Mouse (Mus musculus) liver, adult 2 months (tissue): ENCODE measurements around the gene Adamts13. TPM values are rescaled to one million over a fixed set of nuclear protein-coding genes. Genes with fewer than 3 reads are reported as not detected.

Source experiments
- DNase-seq: peaks from one replicate; pipeline ENCODE4 v3.0.0-alpha.2; 2011; ENCODE audit warnings: low read depth, low spot score; ENCODE audit errors: extremely low read depth
- H3K27ac ChIP-seq: fragments of 200-500 bp; replicated peaks from 2 replicates; pipeline ENCODE4 v1.5.1; 2012; ENCODE audit warnings: low read depth, mild to moderate bottlenecking, control low read depth, inconsistent platforms, low read length; ENCODE audit not compliant: insufficient read depth
- H3K27me3 ChIP-seq: fragments of 200-500 bp; 2 replicates; pipeline ENCODE4 v1.6.1; 2012; ENCODE audit warnings: mild to moderate bottlenecking, moderate library complexity, low read length, inconsistent platforms; ENCODE audit not compliant: control insufficient read depth, insufficient read depth
- H3K36me3 ChIP-seq: fragments of 200-500 bp; 2 replicates; pipeline ENCODE4 v1.6.1; 2012; ENCODE audit warnings: low read length, inconsistent platforms; ENCODE audit not compliant: control insufficient read depth, insufficient read depth
- H3K4me1 ChIP-seq: fragments of 200-500 bp; 2 replicates; pipeline ENCODE4 v1.6.1; 2011; ENCODE audit warnings: low read length; ENCODE audit not compliant: control insufficient read depth, insufficient read depth
- H3K4me3 ChIP-seq: fragments of 200-500 bp; 2 replicates; pipeline ENCODE4 v1.5.1; 2011; ENCODE audit warnings: low read depth, mild to moderate bottlenecking, control low read depth, low read length, moderate library complexity; ENCODE audit not compliant: insufficient read depth
- H3K79me2 ChIP-seq: fragments of 200-500 bp; 2 replicates; pipeline ENCODE4 v1.6.1; 2012; ENCODE audit warnings: inconsistent platforms, mild to moderate bottlenecking, low read length, moderate library complexity; ENCODE audit not compliant: control insufficient read depth, insufficient read depth
- H3K9ac ChIP-seq: fragments of 200-500 bp; 2 replicates; pipeline ENCODE4 v1.6.1; 2012; ENCODE audit warnings: low read depth, mild to moderate bottlenecking, control low read depth, inconsistent platforms, low read length
- CTCF ChIP-seq: fragments of 200-500 bp; IDR thresholded peaks from 2 replicates; pipeline ENCODE4 v1.5.1; 2011; ENCODE audit warnings: low read depth, low read length, control low read depth
- POLR2A ChIP-seq: fragments of 200-500 bp; IDR thresholded peaks from 2 replicates; pipeline ENCODE4 v1.6.1; 2011; ENCODE audit warnings: low read length, control low read depth; ENCODE audit not compliant: insufficient read depth; ENCODE audit errors: extremely low read depth
- WGBS: fragments of 180-500 bp; shearing (Covaris S2); methylation state at CpG from one replicate; pipeline ENCODE4 v1.1.7; 2018; 5-methylcytosine and 5-hydroxymethylcytosine counted together
- polyA plus RNA-seq: library from polyadenylated mRNA; depleted of rRNA; stranded (reverse); fragments of >200 nt; gene quantifications from 2 replicates; pipeline ENCODE4 v1.2.3, GENCODE M21; 2012
- total RNA-seq: library from RNA; depleted of rRNA; stranded (reverse); fragments of >200 nt; gene quantifications from 2 replicates; pipeline ENCODE4 v1.2.3, GENCODE M21; 2014

Adamts13 gene
- total and polyA plus RNA-seq, 2 experiments = 5.6 to 11.2 TPM

DNA sequence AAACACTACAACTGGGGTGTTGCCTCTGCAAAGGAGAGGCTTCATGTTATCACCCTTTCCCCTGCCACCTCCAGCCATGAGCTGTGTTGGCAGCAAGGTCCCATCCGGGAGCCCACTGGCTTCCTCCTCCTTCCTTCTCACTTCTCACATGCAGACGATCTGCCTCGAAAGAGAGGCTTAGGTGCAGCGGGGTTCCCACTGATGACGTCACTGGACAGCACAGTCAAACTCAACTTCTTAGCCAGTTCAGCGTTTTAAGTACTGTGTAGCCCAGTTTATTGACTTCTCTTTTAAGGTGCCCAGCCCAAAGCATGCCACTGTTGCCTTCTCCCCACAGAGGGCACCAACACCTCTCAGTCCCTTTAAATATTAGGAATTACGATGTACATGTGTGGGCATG lies 34.5 kb downstream of the Adamts13 start:
- Histone ChIP-seq H3K4me3 (no peak overlapping the region), H3K27me3 (no peaks in the 10 kb centered on the region), H3K9ac (no peak overlapping the region), H3K4me1 (peaks cover 10% of the 10 kb centered on the region; the same call in 1 of the 2 replicates), H3K36me3 (no peaks in the 10 kb centered on the region), H3K79me2 (peaks cover 6% of the 10 kb centered on the region; the same call in 1 of the 2 replicates), H3K27ac (no peak overlapping the region)
- DNase-seq = no peak
- TF ChIP-seq POLR2A (no peak), CTCF (no peak)
- WGBS = 82% methylated on average over 7 of the region's 7 CpGs

DNA sequence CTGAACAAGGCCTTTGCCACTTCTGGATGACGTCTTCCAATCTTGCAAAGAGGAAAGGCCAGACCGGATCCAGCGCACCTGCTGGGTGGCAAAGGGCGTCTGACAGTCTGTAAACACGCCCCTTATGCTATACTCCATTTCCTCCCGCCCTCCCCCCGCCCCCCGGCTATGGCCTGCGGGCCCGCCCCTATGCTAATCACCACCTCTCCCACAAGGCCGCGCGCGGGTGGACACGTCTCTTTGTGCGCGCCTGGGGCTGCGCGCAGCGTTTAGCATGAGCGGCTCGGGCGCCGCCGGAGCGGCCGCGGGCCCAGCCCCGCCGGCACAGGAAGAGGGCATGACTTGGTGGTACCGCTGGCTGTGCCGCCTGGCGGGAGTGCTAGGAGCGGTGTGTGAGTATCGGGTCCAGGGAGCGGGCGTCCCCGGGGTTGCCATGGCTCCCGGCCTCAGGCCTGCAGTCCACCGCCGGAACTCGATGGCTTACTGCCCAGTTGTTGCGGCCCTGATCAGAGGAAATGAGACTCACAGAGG lies 36.6 kb downstream of the Adamts13 start, which contains the start of gene Cacfd1:
Gene Cacfd1, plus strand, starts transcription at position 213 of the 531 bp plus-strand sequence.
- H3K4me1 ChIP-seq = peaks cover 10% of the 10 kb centered on the region; the same call in 1 of the 2 replicates
- TF ChIP-seq POLR2A (peak; percentile 69; the same call in 1 of the 2 replicates), CTCF (0 out of 2 replicates have a peak, but pooled peaks have one; percentile 20)
- peak; percentile 80 for DNase-seq
- H3K4me3 ChIP-seq = peak within 1 kb of the TSS; percentile 85
- WGBS = under 1% methylated on average over 43 of the region's 43 CpGs
- peak within 1 kb of the TSS; percentile 80 for H3K27ac ChIP-seq
- H3K36me3 ChIP-seq = no peaks in the 10 kb centered on the region; the same call in 1 of the 2 replicates
- H3K9ac ChIP-seq = peak within 1 kb of the TSS; percentile 92
- H3K27me3 ChIP-seq = no peaks in the 10 kb centered on the region
- H3K79me2 ChIP-seq = peaks cover 6% of the 10 kb centered on the region; the same call in 1 of the 2 replicates

GRCm38 (mm10) chr2:27017802-27018201 lies 44.6 kb downstream of the Adamts13 start:
- Histone ChIP-seq H3K9ac (no peak overlapping the region), H3K79me2 (no peaks in the 10 kb centered on the region), H3K27ac (no peak overlapping the region), H3K27me3 (no peaks in the 10 kb centered on the region), H3K36me3 (peaks cover 3% of the 10 kb centered on the region; the same call in 1 of the 2 replicates), H3K4me1 (no peaks in the 10 kb centered on the region), H3K4me3 (no peak overlapping the region)
- WGBS = 45% methylated on average over 5 of the region's 5 CpGs
- TF ChIP-seq POLR2A (no peak), CTCF (peak; percentile 90)
- peak; percentile 47 for DNase-seq

- Histone ChIP-seq H3K27me3 (no peaks in the 10 kb centered on the region), H3K27ac (no peak overlapping the region), H3K79me2 (no peaks in the 10 kb centered on the region), H3K9ac (no peak overlapping the region), H3K4me1 (no peaks in the 10 kb centered on the region), H3K4me3 (no peak overlapping the region), H3K36me3 (peaks cover 3% of the 10 kb centered on the region; the same call in 1 of the 2 replicates)
- no peak for DNase-seq
- 89% methylated on average over 2 of the region's 2 CpGs for WGBS
- TF ChIP-seq POLR2A (no peak), CTCF (no peak)
These were observed 46.3 kb downstream of the Adamts13 start for GRCm38 (mm10) chr2:27019530-27019929.

DNA sequence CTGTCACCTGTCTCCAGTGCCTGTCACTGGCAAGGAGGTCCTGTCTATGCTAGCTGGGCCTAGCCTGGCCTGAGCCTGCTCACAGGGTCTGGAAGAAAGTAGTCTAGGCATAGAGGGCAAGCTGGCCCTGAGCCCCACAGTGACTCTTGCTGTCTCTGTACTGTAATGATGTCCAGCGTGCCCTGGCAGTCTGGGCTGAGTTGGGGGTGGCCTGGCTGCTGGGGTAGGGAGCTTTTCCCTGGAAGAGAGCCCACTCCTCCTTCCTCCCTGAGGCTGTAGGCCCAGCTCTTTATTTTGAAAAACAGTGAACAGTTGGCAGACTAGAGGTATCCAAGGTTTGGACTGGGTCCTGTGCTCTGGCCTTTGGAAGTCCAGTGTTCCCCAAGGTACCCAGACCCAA lies 47.9 kb downstream of the Adamts13 start:
- no peak for DNase-seq
- no peak for TF ChIP-seq POLR2A
- no peak for TF ChIP-seq CTCF

GRCm38 (mm10) chr2:27022612-27023011 lies 49.4 kb downstream of the Adamts13 start:
- H3K79me2 ChIP-seq = no peaks in the 10 kb centered on the region
- H3K9ac ChIP-seq = no peak overlapping the region
- DNase-seq = no peak
- TF ChIP-seq CTCF (no peak), POLR2A (no peak)
- no peak overlapping the region for H3K27ac ChIP-seq
- H3K36me3 ChIP-seq = no peaks in the 10 kb centered on the region
- no peaks in the 10 kb centered on the region for H3K4me1 ChIP-seq
- no peaks in the 10 kb centered on the region for H3K27me3 ChIP-seq
- 61% methylated on average over 6 of the region's 6 CpGs for WGBS
- H3K4me3 ChIP-seq = no peak overlapping the region

More for the DNA sequence above, 47.9 kb downstream of the Adamts13 start:
- Histone ChIP-seq H3K4me1 (no peaks in the 10 kb centered on the region), H3K27ac (no peak overlapping the region), H3K4me3 (no peak overlapping the region), H3K79me2 (no peaks in the 10 kb centered on the region), H3K9ac (no peak overlapping the region), H3K36me3 (peaks cover 3% of the 10 kb centered on the region; the same call in 1 of the 2 replicates), H3K27me3 (no peaks in the 10 kb centered on the region)
- WGBS = 89% methylated on average over 1 of the region's 1 CpGs
